Mouse (Mus musculus): ENCODE measurements around the gene Krt79.

GRCm38 (mm10) chr15:101988119-101988518, 48.0 kb upstream of the Krt79 start:
- TF ChIP-seq CTCF (IDR thresholded peaks at IDR 0.05; ENCODE audit: low read depth): peak; percentile 92
- no peak for TF ChIP-seq EP300 (IDR thresholded peaks at IDR 0.05; ENCODE audit: low read depth)
